Mouse (Mus musculus) bone marrow, adult 2 months (tissue): ENCODE results near the gene Endov. TPM values are rescaled to one million over a fixed set of nuclear protein-coding genes. Genes with fewer than 3 reads are reported as not detected.

ENCODE experiments used
- H3K27ac ChIP-seq: fragments of 200-500 bp; 2 replicates; pipeline ENCODE4 v1.5.1; 2012; ENCODE audit warnings: low read depth, mild to moderate bottlenecking, control low read depth, inconsistent platforms, low read length; ENCODE audit not compliant: control insufficient read depth, poor library complexity, insufficient read depth
- H3K4me1 ChIP-seq: fragments of 200-500 bp; 2 replicates; pipeline ENCODE4 v1.6.1; 2011; ENCODE audit warnings: low read length; ENCODE audit not compliant: control insufficient read depth, insufficient read depth
- H3K4me3 ChIP-seq: fragments of 200-500 bp; replicated peaks from 2 replicates; pipeline ENCODE3; 2011; ENCODE audit warnings: mild to moderate bottlenecking, low read depth, low read length, control low read depth; ENCODE audit not compliant: control insufficient read depth
- CTCF ChIP-seq: fragments of 200-500 bp; IDR thresholded peaks from 2 replicates; pipeline ENCODE4 v1.5.1; 2011; ENCODE audit warnings: low read length, control low read depth; ENCODE audit not compliant: control insufficient read depth, insufficient read depth
- POLR2A ChIP-seq: fragments of 200-500 bp; IDR thresholded peaks from 2 replicates; pipeline ENCODE4 v1.6.1; 2011; ENCODE audit warnings: low read depth, mild to moderate bottlenecking, control low read depth, low read length, borderline replicate concordance; ENCODE audit not compliant: control insufficient read depth
- WGBS: fragments of 180-500 bp; shearing (Covaris S2); methylation state at CpG from one replicate; pipeline ENCODE4 v1.1.7; 2018; 5-methylcytosine and 5-hydroxymethylcytosine counted together
- polyA plus RNA-seq: library from polyadenylated mRNA; stranded (reverse); fragments of >200 nt; gene quantifications from 2 replicates; pipeline ENCODE4 v1.2.4, GENCODE M21; 2011; ENCODE audit warnings: low replicate concordance; ENCODE audit not compliant: missing spikeins, insufficient read depth, insufficient read length

The Endov gene
- polyA plus RNA-seq, 1 experiment = 23.5 TPM

GRCm38 (mm10) chr11:119545281-119545680 is 54.1 kb downstream of the Endov start:
- H3K4me1 ChIP-seq = no peaks in the 10 kb centered on the region; the same call in 1 of the 2 replicates
- TF ChIP-seq POLR2A = no peak
- no peak overlapping the region for H3K27ac ChIP-seq
- no peak overlapping the region for H3K4me3 ChIP-seq
- WGBS = 34% methylated on average over 3 of the region's 3 CpGs

GRCm38 (mm10) chr11:119545741-119546495 is 54.8 kb downstream of the Endov start:
- 6% methylated on average over 10 of the region's 10 CpGs for WGBS
- Histone ChIP-seq H3K4me1 (no peaks in the 10 kb centered on the region; the same call in 1 of the 2 replicates), H3K4me3 (no peak overlapping the region), H3K27ac (no peak overlapping the region)
- TF ChIP-seq CTCF = no peak
- no peak for TF ChIP-seq POLR2A

- TF ChIP-seq POLR2A (no peak), CTCF (no peak)
- 2% methylated on average over 46 of the region's 46 CpGs for WGBS
- Histone ChIP-seq H3K4me3 (no peak overlapping the region), H3K27ac (no peak overlapping the region), H3K4me1 (no peaks in the 10 kb centered on the region; the same call in 1 of the 2 replicates)
Observed at GRCm38 (mm10) chr11:119546496-119547182, 55.5 kb downstream of the Endov start.

DNA sequence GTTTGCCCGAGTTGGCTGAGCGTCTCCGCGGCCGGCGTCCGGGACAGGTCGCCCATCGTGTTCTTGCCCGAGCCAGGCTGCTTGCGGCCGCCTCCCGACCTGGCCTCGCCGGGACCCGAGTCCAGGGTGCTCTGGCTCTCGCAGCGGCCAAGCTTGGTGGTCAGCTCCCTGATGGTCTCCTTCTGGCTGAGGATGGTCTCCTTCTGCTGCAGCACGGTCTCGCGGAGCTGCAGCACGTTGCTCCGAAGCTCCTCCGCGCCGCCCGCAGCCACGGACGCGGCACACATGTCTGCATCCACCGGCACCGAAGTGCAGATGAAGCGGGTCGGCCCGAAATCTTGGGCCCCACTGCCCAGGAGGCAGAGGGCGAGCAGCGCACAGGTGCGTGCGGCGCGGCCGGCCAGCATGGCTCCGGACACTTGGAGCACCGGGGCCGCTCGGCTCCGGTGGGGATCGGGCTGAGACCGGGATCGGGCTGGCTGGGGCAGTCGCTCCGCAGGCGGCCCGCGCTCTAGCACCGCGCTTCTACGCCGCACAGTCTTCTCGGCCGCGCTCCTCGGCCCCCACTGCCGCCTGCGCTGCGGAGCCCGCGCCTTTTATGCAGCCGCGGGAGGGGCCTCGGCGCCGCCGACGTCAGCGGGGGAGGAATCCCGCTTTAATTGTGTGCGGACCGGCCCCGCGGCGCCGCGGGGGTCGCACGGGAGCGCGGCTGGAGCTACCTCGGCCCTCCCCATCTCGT is 56.2 kb downstream of the Endov start, which contains the start of gene Nptx1:
TSS of gene Nptx1 (minus strand) at position 571 of the 739 bp plus-strand sequence.
- Histone ChIP-seq H3K27ac (no peak within 1 kb of the TSS), H3K4me3 (no peak within 1 kb of the TSS), H3K4me1 (peaks cover 4% of the 10 kb centered on the region)
- TF ChIP-seq CTCF (no peak), POLR2A (no peak)
- under 1% methylated on average over 88 of the region's 90 CpGs for WGBS

DNA sequence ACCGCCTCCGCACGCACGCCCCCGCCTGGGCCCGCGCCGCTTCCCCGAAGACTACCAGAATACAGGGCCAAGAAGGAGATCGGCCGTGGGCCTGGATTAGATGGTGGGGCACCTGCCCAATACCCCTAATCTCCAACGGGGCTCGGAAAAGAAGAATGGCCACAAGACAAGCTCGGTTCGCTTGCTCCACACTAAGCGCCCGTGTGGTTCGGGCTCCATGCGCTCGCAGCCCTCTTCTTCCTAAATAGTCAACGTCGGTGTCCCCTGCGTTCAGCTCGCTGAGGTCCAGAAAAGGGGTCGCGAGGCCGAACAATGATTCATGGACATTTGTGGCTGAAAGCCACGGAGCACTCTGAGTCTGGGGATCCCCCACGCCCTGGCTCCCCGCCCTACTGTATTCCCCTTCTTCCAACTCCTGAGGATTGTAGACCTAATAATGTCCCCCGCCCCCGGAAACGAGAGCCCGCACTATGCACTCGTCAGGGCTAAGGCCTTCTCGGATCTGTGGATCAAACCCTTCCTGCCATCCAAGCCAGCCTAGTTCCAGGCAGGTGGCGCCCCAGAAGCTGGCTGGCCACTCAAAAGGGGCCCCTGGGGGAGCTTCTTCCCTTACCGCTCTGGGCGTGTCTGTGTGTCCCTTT is 56.9 kb downstream of the Endov start:
- no peak overlapping the region for H3K27ac ChIP-seq
- no peak overlapping the region for H3K4me3 ChIP-seq
- no peak for TF ChIP-seq POLR2A
- peaks cover 4% of the 10 kb centered on the region for H3K4me1 ChIP-seq
- 3% methylated on average over 39 of the region's 39 CpGs for WGBS

DNA sequence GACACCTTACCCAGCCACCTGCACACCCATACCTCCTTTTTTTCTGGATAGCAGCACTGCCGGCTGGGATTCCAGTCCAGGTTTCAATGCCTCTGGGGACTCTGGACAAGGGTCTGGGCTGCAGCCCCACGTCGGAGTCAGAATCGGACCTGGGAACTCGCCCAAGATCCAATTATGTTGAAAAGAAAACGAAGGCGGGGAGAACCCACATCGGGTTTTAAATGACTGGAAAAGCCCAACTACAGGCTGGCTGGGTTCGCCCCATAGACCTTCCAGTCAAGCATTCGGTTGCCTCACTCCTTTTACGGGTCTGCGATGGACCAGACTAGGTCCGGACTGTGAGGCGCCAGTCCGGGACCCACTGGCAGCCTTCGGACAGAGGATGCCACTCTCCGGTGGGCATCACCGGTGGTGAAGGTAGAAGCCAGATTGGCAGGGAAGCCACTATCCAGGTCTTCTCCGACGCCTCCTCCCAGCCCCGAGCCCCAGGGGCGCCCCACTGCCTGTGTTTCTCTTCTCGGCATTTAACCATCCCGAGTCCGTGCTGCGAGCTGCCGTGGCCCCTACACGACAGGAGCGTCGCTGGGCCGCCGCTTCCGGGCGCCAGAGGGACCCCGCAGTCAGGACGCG is 57.7 kb downstream of the Endov start:
- TF ChIP-seq CTCF = no peak
- no peak for TF ChIP-seq POLR2A
- 4% methylated on average over 37 of the region's 37 CpGs for WGBS

GRCm38 (mm10) chr11:119549371-119549811 is 58.2 kb downstream of the Endov start:
- WGBS = 4% methylated on average over 43 of the region's 43 CpGs
- TF ChIP-seq CTCF (no peak), POLR2A (no peak)
- Histone ChIP-seq H3K4me1 (peaks cover 6% of the 10 kb centered on the region), H3K4me3 (no peak overlapping the region), H3K27ac (no peak overlapping the region)

More for the DNA sequence above, 57.7 kb downstream of the Endov start:
- peaks cover 6% of the 10 kb centered on the region for H3K4me1 ChIP-seq
- H3K27ac ChIP-seq = no peak overlapping the region
- no peak overlapping the region for H3K4me3 ChIP-seq
